Mouse (Mus musculus) liver, adult 2 months (tissue): Measurements from ENCODE around the gene Stox2. TPM values are rescaled to one million over a fixed set of nuclear protein-coding genes. Genes with fewer than 3 reads are reported as not detected.
A peak's percentile ranks its signal among the peaks of the same experiment; 100 is the strongest.
"Not testable (repeated sequence)": the region's sequence is repeated elsewhere in the genome, so short reads cannot be mapped to it uniquely, and the experiment has no call there.

Source experiments
- DNase-seq: peaks from one replicate; pipeline ENCODE4 v3.0.0-alpha.2; 2011; ENCODE audit warnings: low read depth, low spot score; ENCODE audit errors: extremely low read depth
- H3K27ac ChIP-seq: fragments of 200-500 bp; replicated peaks from 2 replicates; pipeline ENCODE4 v1.5.1; 2012; ENCODE audit warnings: low read depth, mild to moderate bottlenecking, control low read depth, inconsistent platforms, low read length; ENCODE audit not compliant: insufficient read depth
- H3K27me3 ChIP-seq: fragments of 200-500 bp; 2 replicates; pipeline ENCODE4 v1.6.1; 2012; ENCODE audit warnings: mild to moderate bottlenecking, moderate library complexity, low read length, inconsistent platforms; ENCODE audit not compliant: control insufficient read depth, insufficient read depth
- H3K36me3 ChIP-seq: fragments of 200-500 bp; 2 replicates; pipeline ENCODE4 v1.6.1; 2012; ENCODE audit warnings: low read length, inconsistent platforms; ENCODE audit not compliant: control insufficient read depth, insufficient read depth
- H3K4me1 ChIP-seq: fragments of 200-500 bp; 2 replicates; pipeline ENCODE4 v1.6.1; 2011; ENCODE audit warnings: low read length; ENCODE audit not compliant: control insufficient read depth, insufficient read depth
- H3K4me3 ChIP-seq: fragments of 200-500 bp; 2 replicates; pipeline ENCODE4 v1.5.1; 2011; ENCODE audit warnings: low read depth, mild to moderate bottlenecking, control low read depth, low read length, moderate library complexity; ENCODE audit not compliant: insufficient read depth
- H3K79me2 ChIP-seq: fragments of 200-500 bp; 2 replicates; pipeline ENCODE4 v1.6.1; 2012; ENCODE audit warnings: inconsistent platforms, mild to moderate bottlenecking, low read length, moderate library complexity; ENCODE audit not compliant: control insufficient read depth, insufficient read depth
- H3K9ac ChIP-seq: fragments of 200-500 bp; 2 replicates; pipeline ENCODE4 v1.6.1; 2012; ENCODE audit warnings: low read depth, mild to moderate bottlenecking, control low read depth, inconsistent platforms, low read length
- CTCF ChIP-seq: fragments of 200-500 bp; IDR thresholded peaks from 2 replicates; pipeline ENCODE4 v1.5.1; 2011; ENCODE audit warnings: low read depth, low read length, control low read depth
- POLR2A ChIP-seq: fragments of 200-500 bp; IDR thresholded peaks from 2 replicates; pipeline ENCODE4 v1.6.1; 2011; ENCODE audit warnings: low read length, control low read depth; ENCODE audit not compliant: insufficient read depth; ENCODE audit errors: extremely low read depth
- WGBS: fragments of 180-500 bp; shearing (Covaris S2); methylation state at CpG from one replicate; pipeline ENCODE4 v1.1.7; 2018; 5-methylcytosine and 5-hydroxymethylcytosine counted together
- polyA plus RNA-seq: library from polyadenylated mRNA; depleted of rRNA; stranded (reverse); fragments of >200 nt; gene quantifications from 2 replicates; pipeline ENCODE4 v1.2.3, GENCODE M21; 2012
- total RNA-seq: library from RNA; depleted of rRNA; stranded (reverse); fragments of >200 nt; gene quantifications from 2 replicates; pipeline ENCODE4 v1.2.3, GENCODE M21; 2014

Gene Stox2
- total and polyA plus RNA-seq, 2 experiments: 0.26 to 1.0 TPM

DNA sequence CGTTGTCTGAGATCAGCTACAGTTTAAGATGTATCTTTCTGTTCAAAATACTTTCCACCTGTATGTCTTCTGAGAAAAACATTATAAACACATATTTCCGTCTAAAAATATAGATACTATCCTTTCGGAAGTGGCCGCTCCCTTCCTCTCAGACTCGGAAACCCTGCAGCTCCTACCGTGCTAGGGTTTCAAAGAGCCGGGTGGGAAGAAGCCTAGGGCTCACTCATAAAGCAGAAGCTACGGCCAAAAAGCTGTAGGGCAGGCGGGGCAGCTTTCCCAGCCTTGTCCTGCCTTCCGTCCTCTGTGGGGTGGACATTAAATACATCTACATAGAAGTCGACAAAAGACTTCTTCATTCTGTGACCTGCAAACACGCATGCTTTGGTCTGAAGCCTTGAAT, 6.9 kb downstream of the Stox2 start:
- no peak for DNase-seq
- Histone ChIP-seq H3K27ac (no peak overlapping the region), H3K79me2 (no peaks in the 10 kb centered on the region), H3K27me3 (no peaks in the 10 kb centered on the region), H3K9ac (no peak overlapping the region), H3K4me3 (no peak overlapping the region), H3K36me3 (no peaks in the 10 kb centered on the region), H3K4me1 (no peaks in the 10 kb centered on the region)
- 84% methylated on average over 12 of the region's 12 CpGs for WGBS
- no peak for TF ChIP-seq CTCF
- no peak for TF ChIP-seq POLR2A

GRCm38 (mm10) chr8:47437976-47438375, 8.2 kb downstream of the Stox2 start:
- no peaks in the 10 kb centered on the region for H3K27me3 ChIP-seq
- 87% methylated on average over 6 of the region's 6 CpGs for WGBS
- H3K4me1 ChIP-seq: no peaks in the 10 kb centered on the region
- H3K27ac ChIP-seq: no peak overlapping the region
- no peak overlapping the region for H3K4me3 ChIP-seq
- no peaks in the 10 kb centered on the region for H3K36me3 ChIP-seq
- no peak overlapping the region for H3K9ac ChIP-seq
- DNase-seq: no peak
- TF ChIP-seq CTCF: no peak
- TF ChIP-seq POLR2A: no peak
- H3K79me2 ChIP-seq: no peaks in the 10 kb centered on the region

DNA sequence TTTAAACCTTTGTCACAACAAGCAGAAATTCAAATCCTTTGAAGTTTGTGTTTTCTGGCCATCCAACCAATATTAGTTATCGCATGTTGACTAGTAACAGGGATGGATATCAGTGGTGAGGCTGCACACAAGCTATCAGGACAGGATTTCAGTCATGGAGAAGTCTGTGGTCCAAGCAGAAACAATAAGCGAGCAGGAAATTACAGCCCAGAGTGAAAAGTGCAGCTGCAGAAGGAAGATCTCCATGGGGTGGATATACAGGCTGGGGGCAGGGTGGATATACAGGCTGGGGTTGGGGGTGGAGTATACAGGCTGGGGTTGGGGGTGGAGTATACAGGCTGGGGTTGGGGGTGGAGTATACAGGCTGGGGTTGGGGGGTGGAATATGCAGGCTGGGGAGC, 10.3 kb downstream of the Stox2 start:
- H3K4me3 ChIP-seq: no peak overlapping the region
- no peaks in the 10 kb centered on the region for H3K27me3 ChIP-seq
- H3K27ac ChIP-seq: no peak overlapping the region
- TF ChIP-seq POLR2A: no peak
- no peak for TF ChIP-seq CTCF
- H3K79me2 ChIP-seq: no peaks in the 10 kb centered on the region
- no peak overlapping the region for H3K9ac ChIP-seq
- no peak for DNase-seq
- no peaks in the 10 kb centered on the region for H3K4me1 ChIP-seq
- H3K36me3 ChIP-seq: no peaks in the 10 kb centered on the region
- WGBS: 91% methylated on average over 2 of the region's 2 CpGs

DNA sequence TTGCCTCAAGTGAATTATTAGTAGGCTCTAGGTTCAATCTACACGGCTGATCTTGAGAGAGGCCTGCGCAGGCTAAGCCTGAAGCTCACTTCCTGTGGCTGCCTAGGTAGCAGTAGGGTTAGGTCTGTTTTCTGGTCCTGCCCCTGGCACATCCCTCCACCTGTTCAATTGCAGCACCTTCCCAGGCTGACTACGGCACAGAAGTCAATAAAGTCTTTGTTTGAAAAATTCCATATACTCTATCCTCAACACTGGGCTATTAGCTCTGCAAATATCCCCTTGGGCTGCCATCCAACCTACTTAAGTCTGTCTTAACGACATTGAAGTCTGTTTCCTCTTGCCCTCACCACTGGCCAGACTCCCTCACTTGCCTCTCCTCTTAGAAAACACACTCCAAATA, 10.8 kb downstream of the Stox2 start:
- H3K4me1 ChIP-seq: no peaks in the 10 kb centered on the region
- WGBS: 65% methylated on average over 4 of the region's 4 CpGs
- no peaks in the 10 kb centered on the region for H3K36me3 ChIP-seq
- no peak overlapping the region for H3K4me3 ChIP-seq
- no peak overlapping the region for H3K9ac ChIP-seq
- H3K27ac ChIP-seq: no peak overlapping the region
- TF ChIP-seq POLR2A (no peak), CTCF (no peak)
- no peaks in the 10 kb centered on the region for H3K27me3 ChIP-seq
- no peak for DNase-seq
- H3K79me2 ChIP-seq: no peaks in the 10 kb centered on the region

DNA sequence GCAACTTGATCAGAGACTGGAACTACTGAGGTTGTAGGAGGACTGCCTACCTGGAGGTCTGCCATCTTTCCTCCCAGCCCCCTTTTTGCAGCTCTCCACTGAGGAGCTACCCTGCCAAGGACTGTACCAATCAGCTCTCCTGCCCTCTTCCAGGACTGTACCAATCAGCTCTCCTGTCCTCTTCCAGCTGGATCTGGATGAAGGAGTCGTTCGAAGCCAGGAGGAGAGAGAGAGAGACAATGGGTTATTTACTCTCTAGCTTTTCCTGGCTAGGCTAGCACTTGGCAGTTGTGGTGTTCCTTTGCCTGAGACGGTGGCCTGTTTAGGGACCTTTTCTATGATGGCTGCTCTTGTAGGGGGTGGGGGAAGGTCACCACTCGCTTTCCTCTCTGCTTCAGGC, 14.9 kb downstream of the Stox2 start:
- TF ChIP-seq CTCF (no peak), POLR2A (no peak)
- no peak overlapping the region for H3K4me3 ChIP-seq

GRCm38 (mm10) chr8:47414258-47414525, 32.0 kb downstream of the Stox2 start:
- not testable (repeated sequence) for H3K4me3 ChIP-seq, H3K27me3 ChIP-seq, H3K27ac ChIP-seq, H3K9ac ChIP-seq, H3K79me2 ChIP-seq, H3K4me1 ChIP-seq, H3K36me3 ChIP-seq
- 8% methylated on average over 8 of the region's 8 CpGs for WGBS
- DNase-seq: peak; percentile 3

More for the DNA sequence above, 14.9 kb downstream of the Stox2 start:
- no peaks in the 10 kb centered on the region for H3K79me2 ChIP-seq
- WGBS: 51% methylated on average over 4 of the region's 4 CpGs
- no peak for DNase-seq
- H3K36me3 ChIP-seq: no peaks in the 10 kb centered on the region
- no peaks in the 10 kb centered on the region for H3K4me1 ChIP-seq
- H3K27me3 ChIP-seq: no peaks in the 10 kb centered on the region
- no peak overlapping the region for H3K27ac ChIP-seq
- no peak overlapping the region for H3K9ac ChIP-seq
